Mouse (Mus musculus) hindbrain, embryonic 10.5 days (tissue): ENCODE results near the gene Nr2f2. TPM values are rescaled to one million over a fixed set of nuclear protein-coding genes. Genes with fewer than 3 reads are reported as not detected.
A peak's percentile ranks its signal among the peaks of the same experiment; 100 is the strongest.

Experiments
- DNase-seq: peaks from one replicate; pipeline ENCODE4 v3.0.0-alpha.2; 2017; ENCODE audit warnings: low spot score
- H3K27ac ChIP-seq: fragments of 300-500 bp; sonication (generic); 2 replicates; pipeline ENCODE4 v1.5.1; 2016; ENCODE audit warnings: mild to moderate bottlenecking, moderate library complexity
- H3K27me3 ChIP-seq: fragments of 300-500 bp; sonication (generic); 2 replicates; pipeline ENCODE4 v1.6.1; 2016; ENCODE audit warnings: mild to moderate bottlenecking; ENCODE audit not compliant: poor library complexity, insufficient read depth, severe bottlenecking
- H3K36me3 ChIP-seq: fragments of 300-500 bp; sonication (generic); 2 replicates; pipeline ENCODE4 v1.6.1; 2016; ENCODE audit warnings: mild to moderate bottlenecking, moderate library complexity
- H3K4me1 ChIP-seq: fragments of 300-500 bp; sonication (generic); replicated peaks from 2 replicates; pipeline ENCODE4 v1.6.1; 2016; ENCODE audit warnings: mild to moderate bottlenecking
- H3K4me3 ChIP-seq: fragments of 300-500 bp; sonication (generic); 2 replicates; pipeline ENCODE4 v1.5.1; 2016; ENCODE audit warnings: mild to moderate bottlenecking, moderate library complexity
- H3K9me3 ChIP-seq: fragments of 300-500 bp; sonication (generic); 2 replicates; pipeline ENCODE4 v1.6.1; 2016; ENCODE audit warnings: mild to moderate bottlenecking, moderate library complexity
- WGBS: fragments of 180-500 bp; shearing (Covaris S2); methylation state at CpG from one replicate; pipeline ENCODE4 v1.1.7; 2016; 5-methylcytosine and 5-hydroxymethylcytosine counted together
- polyA plus RNA-seq: library from polyadenylated mRNA; unstranded; fragments of >200 nt; fragmentation: Nextera tagmentation; extraction: Ambion mirVana; gene quantifications from 2 replicates; pipeline ENCODE4 v1.2.1, GENCODE M21; 2016

The Nr2f2 gene
- polyA plus RNA-seq, 1 experiment from 2014 or later, result 83.4 TPM

GRCm38 (mm10) chr7:70332064-70332850, 34.3 kb downstream of the Nr2f2 start:
- H3K27ac ChIP-seq, result peak overlapping the region; percentile 93
- peaks cover 99% of the 10 kb centered on the region for H3K27me3 ChIP-seq
- no peaks in the 10 kb centered on the region for H3K9me3 ChIP-seq
- peaks cover 92% of the 10 kb centered on the region for H3K4me1 ChIP-seq
- H3K36me3 ChIP-seq, result no peaks in the 10 kb centered on the region
- peak; percentile 49 for DNase-seq
- 1% methylated on average over 26 of the region's 26 CpGs for WGBS
- H3K4me3 ChIP-seq, result peak overlapping the region; percentile 58

GRCm38 (mm10) chr7:70331243-70332063, 35.1 kb downstream of the Nr2f2 start:
- peak; percentile 80 for DNase-seq
- Histone ChIP-seq H3K27me3 (peaks cover 99% of the 10 kb centered on the region), H3K36me3 (no peaks in the 10 kb centered on the region), H3K4me1 (peaks cover 93% of the 10 kb centered on the region), H3K9me3 (no peaks in the 10 kb centered on the region), H3K27ac (peak overlapping the region; percentile 93), H3K4me3 (peak overlapping the region; percentile 58)
- under 1% methylated on average over 48 of the region's 48 CpGs for WGBS

- Histone ChIP-seq H3K4me1 (peaks cover 96% of the 10 kb centered on the region), H3K27me3 (peaks cover 99% of the 10 kb centered on the region), H3K9me3 (no peaks in the 10 kb centered on the region), H3K36me3 (no peaks in the 10 kb centered on the region), H3K4me3 (peak overlapping the region; percentile 58), H3K27ac (peak overlapping the region; percentile 93)
- peak; percentile 74 for DNase-seq
- WGBS, result under 1% methylated on average over 19 of the region's 19 CpGs
These were observed 35.7 kb downstream of the Nr2f2 start for GRCm38 (mm10) chr7:70330761-70331242.

- peaks cover 99% of the 10 kb centered on the region for H3K27me3 ChIP-seq
- no peaks in the 10 kb centered on the region for H3K36me3 ChIP-seq
- no peaks in the 10 kb centered on the region for H3K9me3 ChIP-seq
- peaks cover 97% of the 10 kb centered on the region for H3K4me1 ChIP-seq
- H3K27ac ChIP-seq, result peak overlapping the region; percentile 93
- H3K4me3 ChIP-seq, result peak overlapping the region; percentile 58
- WGBS, result 2% methylated on average over 12 of the region's 12 CpGs
- DNase-seq, result peak; percentile 61
These were observed 36.4 kb downstream of the Nr2f2 start for GRCm38 (mm10) chr7:70330207-70330562.

- Histone ChIP-seq H3K27ac (peak overlapping the region; percentile 93), H3K4me1 (peaks cover 98% of the 10 kb centered on the region), H3K36me3 (no peaks in the 10 kb centered on the region), H3K4me3 (peak overlapping the region; percentile 58), H3K9me3 (no peaks in the 10 kb centered on the region), H3K27me3 (peaks cover 99% of the 10 kb centered on the region)
- DNase-seq, result peak; percentile 40
- 3% methylated on average over 19 of the region's 19 CpGs for WGBS
These were observed 36.9 kb downstream of the Nr2f2 start for GRCm38 (mm10) chr7:70329521-70330206.

GRCm38 (mm10) chr7:70329037-70329516, 37.5 kb downstream of the Nr2f2 start:
- Histone ChIP-seq H3K27me3 (peaks cover 99% of the 10 kb centered on the region), H3K27ac (peak overlapping the region; percentile 93), H3K36me3 (no peaks in the 10 kb centered on the region), H3K9me3 (no peaks in the 10 kb centered on the region), H3K4me1 (peaks cover 97% of the 10 kb centered on the region), H3K4me3 (peak overlapping the region; percentile 58)
- WGBS, result 4% methylated on average over 6 of the region's 6 CpGs
- peak; percentile 43 for DNase-seq

- Histone ChIP-seq H3K36me3 (no peaks in the 10 kb centered on the region), H3K4me3 (peak overlapping the region; percentile 58), H3K9me3 (no peaks in the 10 kb centered on the region), H3K27ac (peak overlapping the region; percentile 93), H3K4me1 (peaks cover 92% of the 10 kb centered on the region), H3K27me3 (peaks cover 99% of the 10 kb centered on the region)
- DNase-seq, result peak; percentile 39
- WGBS, result 2% methylated on average over 10 of the region's 10 CpGs
These were observed 38.1 kb downstream of the Nr2f2 start for GRCm38 (mm10) chr7:70328206-70329036.

- peaks cover 99% of the 10 kb centered on the region for H3K27me3 ChIP-seq
- H3K27ac ChIP-seq, result peak overlapping the region; percentile 93
- H3K4me1 ChIP-seq, result peaks cover 80% of the 10 kb centered on the region
- no peak for DNase-seq
- no peaks in the 10 kb centered on the region for H3K9me3 ChIP-seq
- H3K4me3 ChIP-seq, result peak overlapping the region; percentile 46
- no peaks in the 10 kb centered on the region for H3K36me3 ChIP-seq
- 8% methylated on average over 2 of the region's 2 CpGs for WGBS
These were observed 39.3 kb downstream of the Nr2f2 start for GRCm38 (mm10) chr7:70327191-70327590.

- peaks cover 99% of the 10 kb centered on the region for H3K27me3 ChIP-seq
- H3K4me3 ChIP-seq, result peak overlapping the region; percentile 46
- DNase-seq, result peak; percentile 41
- H3K4me1 ChIP-seq, result peaks cover 74% of the 10 kb centered on the region
- 2% methylated on average over 21 of the region's 21 CpGs for WGBS
- peak overlapping the region; percentile 93 for H3K27ac ChIP-seq
- no peaks in the 10 kb centered on the region for H3K9me3 ChIP-seq
- H3K36me3 ChIP-seq, result no peaks in the 10 kb centered on the region
These were observed 40.1 kb downstream of the Nr2f2 start for GRCm38 (mm10) chr7:70326176-70327035.

- DNase-seq, result peak; percentile 66
- WGBS, result 1% methylated on average over 18 of the region's 18 CpGs
- no peaks in the 10 kb centered on the region for H3K36me3 ChIP-seq
- peak overlapping the region; percentile 46 for H3K4me3 ChIP-seq
- H3K27ac ChIP-seq, result peak overlapping the region; percentile 93
- H3K27me3 ChIP-seq, result peaks cover 97% of the 10 kb centered on the region
- H3K4me1 ChIP-seq, result peaks cover 63% of the 10 kb centered on the region
- H3K9me3 ChIP-seq, result no peaks in the 10 kb centered on the region
These were observed 41.2 kb downstream of the Nr2f2 start for GRCm38 (mm10) chr7:70325381-70325780.

- DNase-seq, result no peak
- Histone ChIP-seq H3K36me3 (no peaks in the 10 kb centered on the region), H3K4me3 (no peak overlapping the region), H3K4me1 (peaks cover 55% of the 10 kb centered on the region), H3K27me3 (peaks cover 97% of the 10 kb centered on the region), H3K9me3 (no peaks in the 10 kb centered on the region), H3K27ac (no peak overlapping the region)
- WGBS, result 8% methylated on average over 5 of the region's 5 CpGs
These were observed 42.0 kb downstream of the Nr2f2 start for GRCm38 (mm10) chr7:70324541-70324940.
